Mouse (Mus musculus): ENCODE results near the gene Snrnp40. TPM values are rescaled to one million over a fixed set of nuclear protein-coding genes. Genes with fewer than 3 reads are reported as not detected.

Gene Snrnp40
- polyA plus RNA-seq (2012; rRNA removed) = 33.7 and 35.3 TPM in 2 replicates

DNA sequence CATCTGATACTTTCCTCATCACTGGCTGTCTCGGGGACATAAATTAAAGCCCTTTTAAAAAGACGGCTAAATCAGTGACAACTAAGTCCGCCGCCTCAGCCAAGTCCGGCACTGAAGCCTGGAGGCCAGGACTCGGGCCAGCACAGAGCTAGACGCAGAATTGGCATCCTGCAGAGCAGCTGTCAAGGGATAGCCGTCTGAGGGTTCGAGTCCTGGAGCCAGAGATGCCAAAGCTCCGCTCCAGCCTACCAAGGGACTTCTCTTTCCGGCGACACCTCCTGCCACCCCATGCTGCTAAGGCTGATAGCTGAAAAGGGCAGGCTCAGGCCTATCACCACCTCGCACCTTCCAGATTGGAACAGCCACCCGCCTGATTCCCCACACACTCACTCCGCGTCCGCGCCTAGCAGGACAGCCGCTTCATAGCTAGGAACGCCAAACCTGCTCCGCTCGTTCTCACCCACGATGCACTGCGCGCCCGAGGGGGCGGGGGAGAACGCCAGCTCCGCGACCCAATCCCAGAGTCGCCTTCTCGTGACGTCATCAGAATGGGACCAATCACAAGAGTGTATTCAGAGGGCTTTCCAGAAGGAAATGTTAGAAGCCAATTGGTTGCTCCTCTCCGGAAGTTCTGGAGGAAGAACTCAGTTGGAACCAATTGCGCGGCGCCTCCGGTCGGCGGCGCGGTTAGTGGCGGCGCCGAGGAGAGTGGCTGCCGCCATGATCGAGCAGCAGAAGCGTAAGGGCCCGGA, at the start of gene Snrnp40, which contains the start of gene Zcchc17:
Gene Snrnp40 (plus strand): TSS at position 647 of the 752 bp plus-strand sequence.
Gene Zcchc17 (minus strand): TSS at position 458 of the 752 bp plus-strand sequence.
- DNase-seq (ENCODE audit: extremely low spot score in 1 of 2, low spot score in 1 of 2) = peak; percentile 99 to 100

- DNase-seq (ENCODE audit: extremely low spot score in 1 of 2, low spot score in 1 of 2) = no peak
These were observed 47.4 kb upstream of the Snrnp40 start for GRCm38 (mm10) chr4:130312526-130312925.

GRCm38 (mm10) chr4:130313552-130313951, 46.4 kb upstream of the Snrnp40 start:
- no peak for DNase-seq (ENCODE audit: extremely low spot score in 1 of 2, low spot score in 1 of 2)

- no peak for DNase-seq (ENCODE audit: extremely low spot score in 1 of 2, low spot score in 1 of 2)
These were observed 44.0 kb upstream of the Snrnp40 start for GRCm38 (mm10) chr4:130315771-130316527.

GRCm38 (mm10) chr4:130316691-130317090, 43.2 kb upstream of the Snrnp40 start:
- no peak for DNase-seq (ENCODE audit: extremely low spot score in 1 of 2, low spot score in 1 of 2)

DNA sequence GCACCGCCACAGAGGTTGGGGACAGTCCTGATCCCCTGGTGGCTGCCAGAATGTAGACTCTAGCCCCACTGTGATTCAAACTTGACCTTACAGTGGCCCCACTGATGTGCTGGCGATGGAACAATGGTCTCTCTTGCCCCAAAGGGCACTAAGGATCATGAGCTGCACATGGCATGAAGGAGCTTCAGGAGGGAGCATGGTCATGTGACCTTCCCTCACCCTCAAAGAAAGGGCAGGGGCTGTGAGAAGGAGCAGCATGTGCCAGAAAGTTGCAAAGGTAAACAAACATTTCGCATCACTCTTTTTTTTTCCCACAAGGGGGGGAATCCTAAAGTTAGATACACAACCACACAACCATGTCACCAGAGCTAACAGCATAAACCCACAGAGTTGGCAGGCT, 41.8 kb upstream of the Snrnp40 start:
- DNase-seq (ENCODE audit: extremely low spot score in 1 of 2, low spot score in 1 of 2) = no peak

- no peak for DNase-seq (ENCODE audit: extremely low spot score in 1 of 2, low spot score in 1 of 2)
These were observed 40.4 kb upstream of the Snrnp40 start for GRCm38 (mm10) chr4:130319564-130319963.

GRCm38 (mm10) chr4:130321640-130322039, 38.3 kb upstream of the Snrnp40 start:
- no peak for DNase-seq (ENCODE audit: extremely low spot score in 1 of 2, low spot score in 1 of 2)

GRCm38 (mm10) chr4:130322567-130322966, 37.4 kb upstream of the Snrnp40 start:
- DNase-seq (ENCODE audit: extremely low spot score in 1 of 2, low spot score in 1 of 2) = no peak

DNA sequence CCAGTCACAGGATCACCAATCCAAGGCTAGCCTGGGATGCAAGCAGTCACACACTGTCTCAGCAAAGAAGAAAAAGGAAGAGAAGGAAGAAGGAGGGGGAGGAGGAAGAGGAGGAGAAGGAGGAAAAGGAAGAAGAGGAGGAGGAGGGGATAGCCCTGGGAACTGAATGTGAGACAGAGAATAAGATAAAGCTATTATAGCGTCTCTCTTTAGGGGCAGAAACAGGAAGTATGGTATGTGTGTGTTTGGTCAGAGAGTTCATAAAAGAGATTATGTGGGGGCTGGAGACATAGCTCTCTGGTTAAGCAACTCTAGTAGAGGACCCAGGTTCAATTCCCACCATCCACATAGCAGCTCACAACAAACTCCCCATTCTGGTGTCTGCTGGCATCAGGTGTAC, 36.8 kb upstream of the Snrnp40 start:
- DNase-seq (ENCODE audit: extremely low spot score in 1 of 2, low spot score in 1 of 2) = no peak

GRCm38 (mm10) chr4:130323607-130324006, 36.3 kb upstream of the Snrnp40 start:
- DNase-seq (ENCODE audit: extremely low spot score in 1 of 2, low spot score in 1 of 2) = no peak

DNA sequence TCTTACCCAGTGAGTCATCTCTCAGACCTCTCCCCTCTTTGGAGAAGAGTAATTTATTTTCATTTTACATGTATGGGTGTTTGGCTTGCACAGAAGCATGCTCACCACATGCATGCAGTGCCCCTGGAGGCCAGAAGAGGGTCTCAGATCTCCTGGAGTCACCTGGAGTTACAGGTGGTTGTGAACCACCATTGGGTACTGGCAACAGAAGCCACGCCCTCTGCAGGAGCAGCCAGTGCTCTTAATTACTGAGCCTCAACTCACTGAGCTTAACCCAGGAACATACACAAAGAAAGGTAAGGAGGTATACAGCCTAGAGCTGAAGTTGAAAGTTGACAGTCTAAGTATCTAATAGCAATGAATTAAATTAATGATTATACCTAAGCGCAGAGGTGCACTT, 34.5 kb upstream of the Snrnp40 start:
- DNase-seq (ENCODE audit: extremely low spot score in 1 of 2, low spot score in 1 of 2) = no peak

DNA sequence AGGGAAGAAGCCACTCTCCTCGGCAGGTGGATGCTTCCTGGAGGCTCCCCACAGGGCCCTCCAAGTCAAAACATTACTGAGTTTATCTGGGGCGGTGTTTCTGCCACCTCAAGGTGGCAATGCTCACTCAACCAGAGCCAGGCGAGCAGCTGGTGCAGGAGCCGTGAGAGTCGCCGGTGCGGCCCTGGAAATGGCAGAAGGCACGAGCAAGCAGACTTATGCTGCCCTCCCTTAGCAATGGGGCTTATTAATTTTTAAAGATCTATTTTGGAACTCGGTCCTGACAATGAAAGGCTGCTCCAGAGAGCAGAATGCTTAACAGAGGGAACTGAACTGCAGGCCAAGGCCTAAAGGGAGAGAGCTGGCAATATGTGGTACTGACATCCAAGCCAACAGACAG, 32.6 kb upstream of the Snrnp40 start:
- DNase-seq (ENCODE audit: extremely low spot score in 1 of 2, low spot score in 1 of 2) = no peak

GRCm38 (mm10) chr4:130335867-130336266, 24.1 kb upstream of the Snrnp40 start:
- DNase-seq (ENCODE audit: extremely low spot score in 1 of 2, low spot score in 1 of 2) = no peak

DNA sequence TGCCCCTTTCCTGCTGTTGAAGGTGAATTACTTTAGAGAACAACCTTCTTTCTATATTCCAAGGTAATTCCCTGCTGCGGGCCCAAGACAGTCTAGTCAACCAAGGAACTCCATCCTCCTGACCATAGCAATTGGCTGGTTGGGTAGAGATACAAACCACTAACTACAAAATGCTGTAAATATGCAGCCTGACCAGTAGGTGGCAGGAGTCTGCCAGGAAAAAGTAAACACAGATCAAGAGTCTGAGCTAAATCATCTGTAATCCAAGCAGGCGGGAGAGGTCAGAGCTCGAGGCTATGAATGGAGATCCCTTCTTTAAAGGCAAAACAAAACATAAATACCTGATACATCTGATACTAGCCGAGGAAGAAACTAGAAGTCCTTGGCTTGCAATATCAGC, 18.2 kb upstream of the Snrnp40 start:
- DNase-seq (ENCODE audit: extremely low spot score in 1 of 2, low spot score in 1 of 2) = peak in 1 of 2 experiments; percentile 37

DNA sequence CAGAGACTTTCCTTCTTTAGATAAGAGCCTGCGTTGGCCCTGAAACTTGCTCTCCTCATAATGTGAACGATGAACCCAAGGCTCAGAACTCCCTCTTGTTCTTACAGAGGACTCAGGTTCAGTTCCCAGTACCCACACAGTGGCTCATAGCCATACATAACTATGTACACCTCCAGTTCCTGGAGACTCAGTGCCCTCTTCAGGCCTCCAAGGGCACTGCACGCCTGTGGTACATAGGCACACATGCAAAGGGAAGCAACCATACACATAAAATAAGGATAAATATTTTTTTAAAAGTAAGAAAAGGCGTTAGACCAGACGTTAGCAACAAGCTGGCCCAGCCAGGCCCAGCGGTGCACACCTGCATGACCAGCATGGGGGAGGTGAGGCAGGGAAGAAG, 10.3 kb upstream of the Snrnp40 start:
- no peak for DNase-seq (ENCODE audit: extremely low spot score in 1 of 2, low spot score in 1 of 2)

DNA sequence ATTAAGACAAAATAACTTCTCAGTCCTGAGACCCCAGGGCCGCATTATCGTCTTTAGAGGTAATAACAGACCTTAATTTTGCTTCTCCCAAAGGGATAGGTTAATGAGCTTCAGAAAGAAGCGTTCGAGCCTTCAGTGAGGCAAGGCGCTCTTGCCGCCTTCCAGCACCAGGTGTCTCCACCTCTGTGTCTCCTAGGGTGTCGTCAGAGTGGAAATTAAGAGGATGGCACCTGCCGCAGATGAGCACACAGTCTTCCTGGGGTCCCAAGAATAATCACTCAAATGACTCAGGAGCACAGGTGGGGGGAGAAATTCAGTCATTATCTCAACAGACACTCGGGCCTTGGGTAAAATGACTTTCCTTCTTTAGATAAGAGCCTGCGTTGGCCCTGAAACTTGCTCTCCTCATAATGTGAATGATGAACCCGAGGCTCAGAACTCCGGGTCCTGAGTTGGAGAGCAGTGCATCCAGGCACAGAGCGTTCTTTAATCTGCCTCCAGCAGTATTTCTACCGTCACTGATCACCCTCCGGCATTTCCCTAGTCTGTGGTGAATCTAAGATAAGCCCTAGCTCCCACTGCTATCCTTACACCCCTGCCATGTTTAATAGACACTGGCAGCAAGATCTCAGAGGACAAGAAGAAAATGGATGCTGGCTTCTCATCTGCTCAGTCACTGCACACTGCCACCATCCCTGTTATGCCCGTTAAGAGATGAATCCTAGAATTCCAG, 9.1 kb upstream of the Snrnp40 start:
- DNase-seq (ENCODE audit: extremely low spot score in 1 of 2, low spot score in 1 of 2) = no peak

- DNase-seq (ENCODE audit: extremely low spot score in 1 of 2, low spot score in 1 of 2) = no peak
These were observed 7.3 kb upstream of the Snrnp40 start for GRCm38 (mm10) chr4:130352588-130352987.

DNA sequence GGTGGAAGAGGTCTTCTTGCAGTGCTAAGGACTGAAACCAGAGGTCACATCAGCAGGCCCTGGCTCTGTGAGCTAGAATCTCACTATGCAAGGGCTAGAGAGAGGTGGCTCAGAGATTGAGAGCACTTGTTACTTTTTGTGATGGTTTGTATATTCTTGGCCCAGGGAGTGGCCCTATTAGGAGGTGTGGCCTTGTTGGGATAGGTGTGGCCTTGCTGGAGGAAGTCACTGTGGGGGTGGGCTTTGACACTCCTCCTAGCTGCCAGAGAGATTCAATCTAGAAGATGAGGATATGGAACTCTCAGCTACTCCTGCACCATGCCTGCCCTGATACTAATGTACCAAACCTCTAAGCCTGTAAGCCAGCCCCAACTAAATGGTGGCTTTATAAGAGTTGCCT, 2.0 kb upstream of the Snrnp40 start:
- no peak for DNase-seq (ENCODE audit: extremely low spot score in 1 of 2, low spot score in 1 of 2)

GRCm38 (mm10) chr4:130360238-130360590, 282 bp downstream of the Snrnp40 start:
- no peak for DNase-seq (ENCODE audit: extremely low spot score in 1 of 2, low spot score in 1 of 2)

DNA sequence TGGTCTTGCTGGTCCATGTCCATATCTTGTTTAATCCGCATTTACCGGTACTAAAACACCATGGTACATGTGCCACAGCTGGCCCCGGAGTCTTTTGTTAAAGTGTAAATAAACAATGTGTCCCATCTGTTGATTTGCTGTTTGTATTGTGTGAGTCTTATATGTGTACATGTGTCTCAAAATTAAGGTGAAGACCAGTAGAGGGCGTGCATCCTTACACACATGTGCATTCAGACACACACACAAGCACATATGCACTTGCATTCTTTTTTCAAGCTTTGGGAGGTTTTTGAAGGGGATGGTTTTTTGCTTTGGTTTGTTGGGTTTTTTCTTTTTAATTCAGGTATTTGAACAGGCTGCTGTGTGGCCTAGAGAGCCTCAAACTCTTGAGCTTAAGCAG, 16.7 kb downstream of the Snrnp40 start:
- DNase-seq (ENCODE audit: extremely low spot score in 1 of 2, low spot score in 1 of 2) = no peak
